Mouse (Mus musculus): ENCODE data around the gene Mif.
A peak's percentile ranks its signal among the peaks of the same experiment; 100 is the strongest.

The Mif gene

GRCm38 (mm10) chr10:75835761-75836531 is 24.1 kb downstream of the Mif start:
- no peak for DNase-seq (ENCODE audit: low spot score)

GRCm38 (mm10) chr10:75835307-75835706 is 24.7 kb downstream of the Mif start:
- DNase-seq (ENCODE audit: low spot score) = peak; percentile 79

GRCm38 (mm10) chr10:75834721-75835120 is 25.3 kb downstream of the Mif start:
- DNase-seq (ENCODE audit: low spot score) = no peak

- peak; percentile 87 for DNase-seq (ENCODE audit: low spot score)
These were observed 25.8 kb downstream of the Mif start for GRCm38 (mm10) chr10:75834250-75834649.

- DNase-seq (ENCODE audit: low spot score) = peak; percentile 63
These were observed 26.5 kb downstream of the Mif start for GRCm38 (mm10) chr10:75833456-75834080.

- peak; percentile 77 for DNase-seq (ENCODE audit: low spot score)
These were observed 27.7 kb downstream of the Mif start for GRCm38 (mm10) chr10:75832272-75832895.

- no peak for DNase-seq (ENCODE audit: low spot score)
These were observed 29.8 kb downstream of the Mif start for GRCm38 (mm10) chr10:75830275-75830670.

- no peak for DNase-seq (ENCODE audit: low spot score)
These were observed 30.3 kb downstream of the Mif start for GRCm38 (mm10) chr10:75829529-75830274.

GRCm38 (mm10) chr10:75828500-75828931 is 31.5 kb downstream of the Mif start:
- peak; percentile 53 for DNase-seq (ENCODE audit: low spot score)

- DNase-seq (ENCODE audit: low spot score) = peak; percentile 62
These were observed 32.2 kb downstream of the Mif start for GRCm38 (mm10) chr10:75827668-75828360.

- DNase-seq (ENCODE audit: low spot score) = no peak
These were observed 35.5 kb downstream of the Mif start for GRCm38 (mm10) chr10:75824530-75824929.

GRCm38 (mm10) chr10:75823782-75824181 is 36.3 kb downstream of the Mif start:
- DNase-seq (ENCODE audit: low spot score) = no peak

- no peak for DNase-seq (ENCODE audit: low spot score)
These were observed 37.6 kb downstream of the Mif start, which contains the start of gene Gstt4 for GRCm38 (mm10) chr10:75822443-75822842. Gene Gstt4, minus strand, starts transcription at chr10:75822543.

GRCm38 (mm10) chr10:75819882-75820281 is 40.2 kb downstream of the Mif start:
- DNase-seq (ENCODE audit: low spot score) = no peak

GRCm38 (mm10) chr10:75818641-75819040 is 41.4 kb downstream of the Mif start:
- DNase-seq (ENCODE audit: low spot score) = no peak

All from testis, postnatal 10 days (tissue).